Mouse (Mus musculus): ENCODE data around the gene Trdmt1. TPM values are rescaled to one million over a fixed set of nuclear protein-coding genes. Genes with fewer than 3 reads are reported as not detected.

Trdmt1 gene
- polyA plus RNA-seq, 1 experiment from 2014 or later: 11.8 TPM

DNA sequence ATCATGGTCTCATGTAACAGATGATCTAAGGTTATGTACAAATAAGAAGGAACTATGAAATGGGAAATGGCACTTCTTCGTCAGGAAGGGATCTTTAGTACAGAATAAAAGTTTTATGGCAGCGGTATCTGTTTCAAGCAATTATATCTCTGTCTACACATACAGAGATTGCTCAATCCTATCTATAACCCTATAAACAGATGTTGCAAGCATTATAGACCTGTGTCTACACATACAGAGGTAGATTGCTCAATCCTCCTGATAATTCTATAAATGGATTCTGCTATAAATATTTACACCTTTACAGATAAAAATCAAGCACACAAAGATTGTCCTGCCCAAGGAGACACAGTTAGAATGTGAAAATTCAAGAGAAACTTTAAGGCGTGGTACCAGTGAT, 74.4 kb downstream of the Trdmt1 start:
- 82% methylated on average over 3 of the region's 3 CpGs for WGBS

DNA sequence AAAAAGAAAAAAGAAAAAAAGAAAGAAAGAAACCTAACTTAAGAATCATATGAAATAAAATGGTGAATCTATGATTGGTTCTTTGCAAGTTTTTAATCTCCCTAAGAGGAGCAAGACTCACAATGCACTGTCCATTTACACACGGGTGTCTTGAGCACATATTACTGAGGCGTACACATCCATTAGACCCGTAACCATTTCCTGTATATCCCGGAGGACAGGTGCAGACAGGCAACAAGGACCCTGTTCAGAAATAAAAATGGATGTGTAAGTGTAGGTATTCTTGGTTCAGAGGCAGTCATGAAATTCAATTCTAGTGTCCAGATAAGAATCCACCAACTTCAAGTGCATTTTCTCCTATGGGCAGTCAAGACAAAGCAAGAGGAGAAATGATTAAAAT, 74.8 kb downstream of the Trdmt1 start:
- Histone ChIP-seq H3K9me3 (ENCODE audit: control insufficient read depth, low read length) (no peaks in the 10 kb centered on the region), H3K4me1 (ENCODE audit: control insufficient read depth in 2 of 2, insufficient read depth in 2 of 2, low read length in 2 of 2) (no peaks in the 10 kb centered on the region), H3K27ac (replicated peaks in 1 of 2; ENCODE audit: control insufficient read depth in 1 of 2, insufficient read depth in 1 of 2, low read depth in 2 of 2, low read length in 2 of 2) (no peak overlapping the region), H3K4me2 (ENCODE audit: low read length) (no peak overlapping the region), H3K27me3 (ENCODE audit: control insufficient read depth, insufficient read depth, low read length) (no peaks in the 10 kb centered on the region), H3K36me3 (ENCODE audit: control insufficient read depth, insufficient read depth, low read length) (no peaks in the 10 kb centered on the region), H3K9ac (ENCODE audit: low read length) (no peak overlapping the region), H3K4me3 (ENCODE audit: control insufficient read depth in 1 of 2, insufficient read depth in 1 of 2, low read depth in 1 of 2, low read length in 2 of 2) (no peak overlapping the region)
- 85% methylated on average over 4 of the region's 4 CpGs for whole genome bisulfite sequencing
- ATAC-seq (ENCODE audit: insufficient number of reproducible peaks, insufficient read depth, low FRiP score, low read depth): no peak

More for the DNA sequence above, 74.4 kb downstream of the Trdmt1 start:
- Histone ChIP-seq H3K27ac (replicated peaks in 1 of 2; ENCODE audit: control insufficient read depth in 1 of 2, insufficient read depth in 1 of 2, low read depth in 2 of 2, low read length in 2 of 2) (no peak overlapping the region), H3K9ac (ENCODE audit: low read length) (no peak overlapping the region), H3K4me1 (ENCODE audit: control insufficient read depth in 2 of 2, insufficient read depth in 2 of 2, low read length in 2 of 2) (no peaks in the 10 kb centered on the region), H3K4me3 (ENCODE audit: control insufficient read depth in 1 of 2, insufficient read depth in 1 of 2, low read depth in 1 of 2, low read length in 2 of 2) (no peak overlapping the region), H3K27me3 (ENCODE audit: control insufficient read depth, insufficient read depth, low read length) (no peaks in the 10 kb centered on the region), H3K36me3 (ENCODE audit: control insufficient read depth, insufficient read depth, low read length) (no peaks in the 10 kb centered on the region), H3K9me3 (ENCODE audit: control insufficient read depth, low read length) (no peaks in the 10 kb centered on the region), H3K4me2 (ENCODE audit: low read length) (no peak overlapping the region)
- no peak for ATAC-seq (ENCODE audit: insufficient number of reproducible peaks, insufficient read depth, low FRiP score, low read depth)

DNA sequence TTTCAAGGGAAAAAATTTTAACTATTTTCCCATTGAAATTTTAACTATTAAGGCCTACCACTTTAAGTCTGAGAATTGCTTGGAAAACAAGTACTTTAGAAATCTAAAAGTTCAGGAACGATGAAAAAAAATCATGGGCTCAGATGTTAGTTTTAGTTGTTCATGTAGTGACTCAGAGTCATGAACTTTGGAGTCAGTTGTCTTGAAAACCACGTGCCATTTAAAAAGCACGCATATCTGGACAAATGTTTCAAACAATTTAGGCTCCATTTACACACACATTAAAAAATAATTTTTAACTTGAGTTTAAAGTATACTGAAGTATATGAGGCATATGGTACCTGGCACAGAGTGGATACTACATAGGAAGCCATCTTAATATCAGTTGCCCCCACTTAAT, 77.8 kb downstream of the Trdmt1 start:
- no peaks in the 10 kb centered on the region for H3K27me3 ChIP-seq (ENCODE audit: control insufficient read depth, insufficient read depth, low read length)
- H3K4me3 ChIP-seq (ENCODE audit: control insufficient read depth in 1 of 2, insufficient read depth in 1 of 2, low read depth in 1 of 2, low read length in 2 of 2): no peak overlapping the region
- H3K27ac ChIP-seq (replicated peaks in 1 of 2; ENCODE audit: control insufficient read depth in 1 of 2, insufficient read depth in 1 of 2, low read depth in 2 of 2, low read length in 2 of 2): no peak overlapping the region
- ATAC-seq (ENCODE audit: insufficient number of reproducible peaks, insufficient read depth, low FRiP score, low read depth): no peak
- H3K4me2 ChIP-seq (ENCODE audit: low read length): no peak overlapping the region
- H3K36me3 ChIP-seq (ENCODE audit: control insufficient read depth, insufficient read depth, low read length): no peaks in the 10 kb centered on the region
- no peaks in the 10 kb centered on the region for H3K4me1 ChIP-seq (ENCODE audit: control insufficient read depth in 2 of 2, insufficient read depth in 2 of 2, low read length in 2 of 2)
- H3K9me3 ChIP-seq (ENCODE audit: control insufficient read depth, low read length): no peaks in the 10 kb centered on the region
- H3K9ac ChIP-seq (ENCODE audit: low read length): no peak overlapping the region
- 92% methylated on average over 3 of the region's 3 CpGs for WGBS

Other genes starting within 250 kb of the Trdmt1 start
- 0.50 TPM in 2 replicates for gene Cubn, start 52.9 kb downstream of the Trdmt1 start, polyA plus RNA-seq (2014; fragmentation: Nextera tagmentation; extraction: Ambion mirVana)
- 998 and 1,081 TPM in 2 replicates for gene Vim, start 29.3 kb upstream of the Trdmt1 start, polyA plus RNA-seq (2014; fragmentation: Nextera tagmentation; extraction: Ambion mirVana)
- 0.65 and 0.82 TPM in 2 replicates for gene St8sia6, start 249.4 kb upstream of the Trdmt1 start, polyA plus RNA-seq (2014; fragmentation: Nextera tagmentation; extraction: Ambion mirVana)

All from heart, embryonic 14.5 days (tissue).